Mouse (Mus musculus): ENCODE results near the gene Cnep1r1.

Gene Cnep1r1

DNA sequence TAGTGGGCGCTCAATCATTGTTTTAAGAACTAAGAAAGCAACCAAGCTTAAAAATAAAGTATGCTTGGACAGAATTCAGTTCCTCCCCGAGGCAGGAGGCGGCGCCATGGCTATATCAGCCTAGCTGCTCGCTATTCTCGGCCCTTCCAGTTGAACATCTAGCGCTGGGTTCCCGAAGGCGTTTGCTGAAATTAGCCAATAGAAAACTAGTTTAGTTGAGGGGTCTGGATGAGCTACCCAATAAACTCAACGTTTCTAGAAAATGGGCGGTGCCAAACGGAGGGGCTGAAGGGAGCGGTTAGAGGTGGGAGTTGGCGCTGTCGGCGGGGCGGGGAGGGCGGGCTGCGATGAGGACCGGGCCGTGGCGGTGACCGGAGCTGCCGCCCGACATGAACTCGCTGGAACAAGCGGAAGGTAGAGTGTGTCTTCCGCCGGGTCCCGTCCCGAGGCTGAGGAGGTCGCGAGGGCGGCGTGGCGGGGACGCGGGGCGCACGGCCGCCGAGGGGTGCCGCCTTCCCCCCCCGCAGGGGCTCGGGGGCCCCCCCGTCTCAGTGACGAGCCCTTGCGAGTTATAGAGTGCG is at the start of gene Cnep1r1:
Gene Cnep1r1 (plus strand): TSS at position 314 of the 581 bp plus-strand sequence.
- DNase-seq (ENCODE audit: low read depth, low spot score), result peak; percentile 99

DNA sequence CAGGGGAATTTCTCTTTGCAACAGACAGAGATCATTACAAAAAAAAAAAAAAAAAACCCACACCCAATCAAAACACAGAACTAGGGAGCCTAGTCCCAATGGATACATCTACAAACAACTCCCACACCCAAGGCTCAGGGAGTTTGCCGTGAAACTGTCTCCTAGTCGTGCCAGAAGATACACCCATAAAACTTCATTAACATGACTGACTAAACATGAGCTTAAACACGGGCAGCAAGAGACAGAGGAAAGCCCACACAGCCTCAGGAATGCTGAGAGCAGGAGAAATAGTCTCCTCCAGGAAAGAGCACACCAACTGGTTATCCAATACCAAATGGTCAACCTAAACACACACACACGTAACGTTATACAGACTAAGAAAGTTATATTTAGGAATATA is 36.4 kb upstream of the Cnep1r1 start:
- no peak for DNase-seq (ENCODE audit: low read depth, low spot score)

DNA sequence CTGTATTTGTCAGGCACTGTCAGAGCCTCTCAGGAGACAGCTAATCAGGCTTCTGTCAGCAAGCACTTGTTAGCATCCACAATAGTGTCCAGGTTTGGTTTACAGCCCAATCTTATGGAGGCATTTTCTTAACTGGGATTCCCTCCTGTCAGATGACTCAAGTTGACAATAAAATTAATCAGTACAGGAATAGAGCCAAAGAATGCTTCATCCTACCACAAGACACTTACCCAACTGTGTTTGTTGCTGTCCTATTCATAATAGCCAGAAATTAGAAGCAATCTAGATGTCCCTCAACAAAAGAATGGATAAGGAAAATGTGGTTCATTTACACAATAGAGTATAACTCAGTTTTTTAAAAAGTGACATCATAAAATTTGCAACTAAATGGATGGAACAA is 30.6 kb upstream of the Cnep1r1 start:
- DNase-seq (ENCODE audit: low read depth, low spot score), result peak; percentile 62

DNA sequence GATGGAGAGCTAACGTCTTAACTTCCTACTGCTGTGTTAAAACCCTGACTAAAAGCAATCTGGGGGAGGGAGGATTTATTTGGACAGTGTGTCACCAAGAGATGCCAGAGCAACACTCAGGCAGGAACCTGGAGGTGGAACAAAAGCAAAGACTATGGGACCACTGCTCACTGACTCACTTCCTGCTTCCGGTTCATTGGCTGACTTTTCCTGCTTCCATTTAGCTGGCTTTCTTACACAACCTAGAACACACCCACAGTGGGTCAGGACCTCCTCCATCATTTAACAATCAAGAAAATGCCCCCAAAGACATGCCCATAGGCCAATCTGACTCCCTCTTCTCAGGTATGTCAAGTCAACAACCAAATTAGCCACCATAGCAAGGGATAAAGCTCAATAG is 26.9 kb upstream of the Cnep1r1 start:
- DNase-seq (ENCODE audit: low read depth, low spot score), result peak; percentile 54

DNA sequence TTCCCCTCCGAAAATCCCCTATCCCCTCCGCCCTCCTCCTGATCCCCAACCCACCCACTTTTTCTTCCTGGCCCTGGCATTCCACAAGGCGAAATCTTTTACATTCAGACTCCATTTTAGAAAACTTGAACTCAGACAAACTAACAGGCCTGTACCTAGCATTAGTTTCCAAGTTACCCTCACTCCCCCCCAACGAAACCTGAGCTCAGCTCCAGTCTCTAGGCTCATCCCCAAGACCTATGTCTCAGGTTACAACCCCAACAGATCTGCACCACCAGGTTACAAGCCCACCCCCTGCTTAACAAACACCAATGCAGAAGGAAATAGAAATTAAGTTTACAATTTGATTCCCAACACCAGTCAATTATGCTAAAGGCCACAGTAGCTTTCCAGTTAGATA is 25.2 kb upstream of the Cnep1r1 start:
- no peak for DNase-seq (ENCODE audit: low read depth, low spot score)

GRCm38 (mm10) chr8:88098856-88099255 is 19.7 kb upstream of the Cnep1r1 start:
- DNase-seq (ENCODE audit: low read depth, low spot score), result peak; percentile 74

GRCm38 (mm10) chr8:88099526-88099925 is 19.0 kb upstream of the Cnep1r1 start:
- peak; percentile 91 for DNase-seq (ENCODE audit: low read depth, low spot score)

DNA sequence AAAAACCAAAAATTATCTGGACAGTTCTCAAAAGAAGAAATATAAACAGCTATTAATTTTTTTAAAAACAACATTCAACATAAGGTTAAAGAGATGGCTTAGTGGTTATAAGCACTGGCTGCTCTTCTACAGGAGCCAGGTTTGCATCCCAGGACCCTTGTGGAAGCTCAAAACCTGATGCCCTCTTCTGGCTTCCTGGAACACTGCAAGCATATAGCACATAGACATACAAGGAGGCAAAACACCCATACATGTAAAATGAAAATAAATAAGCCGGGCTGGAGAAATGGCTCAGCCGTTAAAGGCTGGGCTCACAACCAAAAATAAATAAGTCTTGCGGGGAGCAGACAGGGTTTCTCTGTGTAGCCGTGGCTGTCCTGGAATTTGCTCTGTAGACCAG is 9.3 kb upstream of the Cnep1r1 start:
- DNase-seq (ENCODE audit: low read depth, low spot score), result no peak

- DNase-seq (ENCODE audit: low read depth, low spot score), result peak; percentile 36
Measured at GRCm38 (mm10) chr8:88119076-88119475, 507 bp downstream of the Cnep1r1 start.

- DNase-seq (ENCODE audit: low read depth, low spot score), result no peak
Measured at GRCm38 (mm10) chr8:88124850-88125249, 6.3 kb downstream of the Cnep1r1 start.

GRCm38 (mm10) chr8:88129397-88129796 is 10.8 kb downstream of the Cnep1r1 start:
- no peak for DNase-seq (ENCODE audit: low read depth, low spot score)

DNA sequence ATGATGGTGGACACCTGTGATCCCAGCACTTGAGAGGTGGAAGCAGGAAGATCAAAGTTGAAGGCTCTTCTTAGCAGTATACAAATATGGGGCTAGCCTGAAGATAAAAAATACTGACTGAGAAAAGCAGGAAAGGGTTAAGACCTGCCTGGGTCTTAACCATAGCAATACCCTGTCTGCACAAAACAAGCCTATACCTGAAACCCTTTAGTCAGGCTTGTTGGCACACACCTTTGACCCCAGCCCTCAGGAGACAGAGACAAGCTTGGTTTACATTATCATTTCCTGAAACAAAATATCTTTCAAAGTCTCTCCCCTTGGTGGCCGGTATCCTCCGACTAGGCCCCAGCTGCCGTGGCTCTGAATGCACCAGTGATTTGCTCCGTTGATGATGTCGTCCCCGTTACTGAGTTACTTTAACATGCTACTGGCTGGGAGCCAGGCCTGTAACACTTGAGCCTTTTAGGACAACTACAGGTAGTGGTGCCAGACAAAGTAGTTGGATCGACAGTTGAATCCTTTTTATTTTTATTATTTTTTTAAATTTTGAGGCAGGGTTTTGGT is 12.3 kb downstream of the Cnep1r1 start:
- DNase-seq (ENCODE audit: low read depth, low spot score), result no peak

DNA sequence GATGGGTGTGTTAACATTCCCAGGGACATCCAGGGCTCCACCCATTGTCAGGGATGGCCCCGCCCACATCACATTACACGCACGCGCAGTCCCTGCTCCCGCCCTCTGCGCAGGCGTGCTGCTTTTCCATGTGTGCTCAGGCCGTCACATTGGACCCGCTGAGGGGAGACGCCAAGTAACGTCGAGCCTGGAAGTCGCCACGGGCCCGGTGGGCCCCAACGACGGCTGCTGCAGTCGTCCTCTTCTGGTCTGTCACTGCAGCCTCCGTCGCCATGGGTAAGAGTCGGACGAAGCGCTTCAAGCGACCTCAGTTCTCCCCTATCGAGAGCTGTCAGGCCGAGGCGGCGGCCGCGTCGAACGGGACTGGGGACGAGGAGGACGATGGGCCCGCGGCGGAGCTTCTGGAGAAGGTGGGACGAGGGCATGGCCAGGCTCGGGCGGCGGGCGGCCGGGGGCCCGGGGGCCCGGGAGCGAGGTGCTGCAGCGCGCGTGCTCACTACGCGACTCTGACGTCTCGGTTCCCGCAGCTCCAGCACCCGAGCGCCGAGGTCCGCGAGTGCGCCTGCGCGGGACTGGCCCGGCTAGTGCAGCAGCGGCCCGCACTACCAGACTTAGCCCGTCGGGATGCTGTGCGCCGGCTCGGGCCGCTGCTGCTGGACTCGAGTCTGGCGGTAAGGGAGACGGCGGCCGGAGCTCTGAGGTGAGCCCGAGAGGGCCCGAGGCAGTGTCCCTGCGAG is 19.3 kb downstream of the Cnep1r1 start, which contains the start of gene Heatr3:
Gene Heatr3 (plus strand): TSS at position 108 of the 737 bp plus-strand sequence.
- DNase-seq (ENCODE audit: low read depth, low spot score), result peak; percentile 98

DNA sequence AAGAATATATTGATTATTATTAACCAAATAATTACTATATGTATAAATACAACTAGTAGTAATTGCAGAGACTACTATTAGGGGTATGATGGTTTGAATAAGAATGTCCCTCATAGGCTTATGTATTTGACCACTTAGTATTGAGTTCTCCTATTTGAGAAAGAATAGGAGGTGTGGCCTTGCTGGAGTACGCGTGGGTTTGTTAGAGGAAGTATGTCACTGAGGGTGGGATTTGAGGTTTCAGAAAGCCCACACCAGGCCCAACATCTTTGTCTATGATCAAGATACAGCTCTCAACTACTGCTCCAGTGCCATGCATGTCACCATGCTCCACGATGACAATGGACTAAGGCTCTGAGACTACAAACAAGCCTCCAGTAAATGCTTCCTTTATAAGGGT is 20.7 kb downstream of the Cnep1r1 start:
- no peak for DNase-seq (ENCODE audit: low read depth, low spot score)

DNA sequence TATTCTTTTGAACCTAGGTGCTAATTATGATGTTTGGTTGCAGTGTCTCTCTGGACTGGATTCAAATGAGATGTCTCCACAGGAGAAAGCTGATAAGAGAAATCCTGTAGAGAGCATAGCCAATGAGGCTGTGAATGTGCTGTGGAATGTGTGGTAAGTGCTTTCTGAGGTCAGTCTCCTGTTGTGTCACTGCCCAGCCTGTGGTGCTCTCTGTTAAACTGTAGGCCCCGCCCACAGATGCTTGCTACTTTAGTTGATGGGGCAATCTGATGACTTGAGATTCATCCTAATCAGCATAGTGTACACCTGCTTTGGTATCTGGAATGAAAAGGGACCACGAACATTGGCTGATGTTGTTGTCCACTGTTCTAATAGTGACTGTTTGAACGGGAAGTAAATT is 23.1 kb downstream of the Cnep1r1 start:
- peak; percentile 30 for DNase-seq (ENCODE audit: low read depth, low spot score)

DNA sequence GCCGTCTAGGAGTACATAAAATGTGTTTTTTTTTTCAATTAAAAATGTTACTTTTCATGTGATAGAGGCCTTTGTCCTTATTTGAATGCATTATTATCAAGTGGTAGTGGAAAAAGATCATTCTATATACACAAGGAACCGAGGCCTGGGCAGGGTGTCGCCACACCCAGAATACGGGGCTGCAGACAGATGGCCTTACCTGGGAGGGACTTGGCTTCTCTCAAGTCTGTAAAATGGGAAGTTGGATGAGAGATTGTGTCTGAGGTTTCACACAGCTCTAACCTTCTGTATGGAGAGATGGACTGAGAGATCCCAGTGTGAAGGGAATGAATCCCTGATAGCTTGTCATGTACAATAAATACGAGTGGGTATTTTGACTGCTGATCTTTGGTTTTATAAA is 25.5 kb downstream of the Cnep1r1 start:
- no peak for DNase-seq (ENCODE audit: low read depth, low spot score)

DNA sequence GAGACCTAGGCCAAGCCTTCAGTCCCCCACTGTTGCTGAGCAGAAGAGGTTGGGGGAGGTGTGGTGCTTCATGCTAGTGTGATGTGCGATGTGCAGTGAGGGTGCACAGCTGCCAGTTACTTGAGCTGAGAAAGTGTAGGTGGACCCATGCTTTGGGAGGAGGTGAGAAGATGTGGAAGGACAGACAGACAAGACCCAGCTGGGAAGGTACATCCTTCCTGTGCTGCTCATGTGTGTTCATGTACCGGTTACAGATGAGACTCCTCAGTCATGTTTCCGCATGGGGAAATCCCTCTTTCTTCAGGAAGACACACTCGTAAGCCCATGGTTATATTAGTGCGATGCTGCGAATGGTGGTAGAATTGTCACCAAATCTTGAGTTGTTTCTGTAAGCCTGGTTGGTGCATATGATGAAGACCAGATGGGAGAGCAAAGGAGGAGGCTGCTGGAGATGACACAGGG is 32.4 kb downstream of the Cnep1r1 start:
- no peak for DNase-seq (ENCODE audit: low read depth, low spot score)

DNA sequence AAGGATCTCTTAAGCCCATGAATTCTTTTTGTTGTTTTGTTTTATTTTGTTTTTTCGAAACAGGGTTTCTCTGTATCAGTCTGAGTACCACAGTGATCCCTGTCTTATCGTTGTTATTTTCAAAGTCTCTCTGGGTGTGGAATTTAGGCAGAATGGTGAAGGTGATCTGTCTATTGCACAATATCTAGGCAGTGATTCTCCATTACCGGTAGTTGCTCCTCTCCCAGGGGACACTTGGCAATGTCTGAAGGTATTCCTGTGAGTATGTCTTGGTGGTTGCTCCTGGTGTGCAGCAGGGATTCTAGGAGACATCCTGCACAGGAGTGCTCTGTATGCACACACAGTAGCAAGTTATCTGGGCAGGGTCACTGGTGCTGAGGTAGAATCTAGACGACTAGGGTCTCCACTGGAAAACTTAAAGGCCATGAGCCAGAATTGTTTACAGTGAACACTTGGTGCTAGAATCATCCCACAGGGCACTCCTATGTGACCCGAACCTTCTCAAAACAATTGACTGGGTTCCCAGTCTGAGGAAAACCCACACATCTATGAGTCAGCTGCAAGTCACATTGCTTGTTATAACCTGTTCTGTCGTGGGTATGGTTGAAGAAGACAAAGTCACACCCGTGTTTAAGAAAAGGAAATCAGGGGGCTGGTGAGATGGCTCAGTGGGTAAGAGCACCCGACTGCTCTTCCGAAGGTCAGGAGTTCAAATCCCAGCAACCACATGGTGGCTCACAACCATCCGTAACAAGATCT is 41.8 kb downstream of the Cnep1r1 start:
- DNase-seq (ENCODE audit: low read depth, low spot score), result peak; percentile 37

DNA sequence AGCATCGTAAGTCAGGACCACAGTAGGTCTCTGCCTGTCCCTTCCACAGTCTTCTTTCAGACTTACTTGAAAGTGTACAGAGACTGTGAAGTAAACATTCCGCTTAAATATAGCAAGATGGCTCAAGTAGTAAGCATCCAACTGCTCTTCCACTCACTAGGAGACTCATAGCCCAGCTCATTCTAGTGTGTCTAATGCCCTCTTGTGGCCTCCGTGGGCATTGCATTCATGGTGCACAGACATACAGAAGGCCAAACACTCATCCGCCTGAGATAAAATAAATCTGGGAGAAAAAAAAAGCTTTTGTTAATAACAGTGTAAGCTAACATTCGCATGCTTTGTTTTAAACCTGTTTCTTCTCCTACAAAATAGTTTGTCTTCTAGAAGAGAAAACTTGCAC is 42.9 kb downstream of the Cnep1r1 start:
- peak; percentile 93 for DNase-seq (ENCODE audit: low read depth, low spot score)

- DNase-seq (ENCODE audit: low read depth, low spot score), result no peak
Measured at GRCm38 (mm10) chr8:88175264-88175663, 56.7 kb downstream of the Cnep1r1 start.

GRCm38 (mm10) chr8:88177291-88177690 is 58.7 kb downstream of the Cnep1r1 start:
- peak; percentile 59 for DNase-seq (ENCODE audit: low read depth, low spot score)

DNA sequence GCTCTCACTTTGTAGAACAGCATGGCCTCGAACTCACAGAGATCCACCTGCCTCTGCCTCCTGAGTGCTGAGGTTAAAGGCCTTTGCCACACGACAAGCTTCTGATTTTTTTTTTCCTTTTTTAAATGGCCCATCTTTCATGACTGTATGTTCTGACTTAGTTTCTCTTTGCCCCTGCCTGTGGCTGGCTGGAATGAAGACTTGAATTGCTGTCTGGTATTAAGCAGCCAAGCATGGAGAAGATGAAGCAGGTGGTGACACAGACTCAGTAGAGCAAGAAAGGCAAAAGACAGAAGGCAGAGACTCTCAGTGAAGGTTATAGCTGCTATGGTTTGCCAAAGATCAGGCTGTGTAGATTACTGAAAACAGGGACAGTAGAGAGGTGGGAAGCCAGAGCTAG is 64.6 kb downstream of the Cnep1r1 start:
- no peak for DNase-seq (ENCODE audit: low read depth, low spot score)
